Mouse (Mus musculus) liver, postnatal 0 days (tissue): ENCODE data around the gene Scamp1.

Source experiments
- CTCF ChIP-seq: sonication (generic); IDR thresholded peaks from 2 replicates; pipeline ENCODE4 v1.5.1; 2016; ENCODE audit warnings: antibody characterized with exemption, low read depth
- EP300 ChIP-seq: IDR thresholded peaks from 2 replicates; pipeline ENCODE4 v1.6.1; 2016; ENCODE audit warnings: antibody characterized with exemption, low read depth, mild to moderate bottlenecking

- no peak for TF ChIP-seq CTCF
- no peak for TF ChIP-seq EP300
Observed at GRCm38 (mm10) chr13:94295922-94296321, 10.3 kb upstream of the Scamp1 start.
